Mouse (Mus musculus) liver (tissue): ENCODE results near the gene Pmm1.

ENCODE experiments used
- DNase-seq: peaks from one replicate; pipeline ENCODE4 v3.0.0-alpha.2; 2020; ENCODE audit warnings: mixed read lengths

Pmm1 gene

GRCm38 (mm10) chr15:81955414-81955813, 5.3 kb downstream of the Pmm1 start:
- no peak for DNase-seq

GRCm38 (mm10) chr15:81954716-81955115, 6.0 kb downstream of the Pmm1 start:
- no peak for DNase-seq

- peak; percentile 1 for DNase-seq
Measured at GRCm38 (mm10) chr15:81954151-81954583, 6.6 kb downstream of the Pmm1 start.

GRCm38 (mm10) chr15:81952310-81952709, 8.4 kb downstream of the Pmm1 start:
- DNase-seq, result peak; percentile 2

GRCm38 (mm10) chr15:81951159-81951558, 9.6 kb downstream of the Pmm1 start:
- DNase-seq, result no peak

- no peak for DNase-seq
Measured at GRCm38 (mm10) chr15:81950716-81951115, 10.0 kb downstream of the Pmm1 start.

GRCm38 (mm10) chr15:81949476-81950131, 11.1 kb downstream of the Pmm1 start:
- DNase-seq, result no peak

GRCm38 (mm10) chr15:81949076-81949475, 11.7 kb downstream of the Pmm1 start:
- no peak for DNase-seq

GRCm38 (mm10) chr15:81943176-81943749, 17.5 kb downstream of the Pmm1 start:
- DNase-seq, result no peak

GRCm38 (mm10) chr15:81941010-81941409, 19.7 kb downstream of the Pmm1 start:
- no peak for DNase-seq

- no peak for DNase-seq
Measured at GRCm38 (mm10) chr15:81940219-81940618, 20.5 kb downstream of the Pmm1 start.

- DNase-seq, result no peak
Measured at GRCm38 (mm10) chr15:81939774-81940173, 21.0 kb downstream of the Pmm1 start.

GRCm38 (mm10) chr15:81939157-81939715, 21.5 kb downstream of the Pmm1 start:
- no peak for DNase-seq

GRCm38 (mm10) chr15:81938246-81938645, 22.5 kb downstream of the Pmm1 start:
- peak; percentile 58 for DNase-seq

- DNase-seq, result no peak
Measured at GRCm38 (mm10) chr15:81937098-81937972, 23.4 kb downstream of the Pmm1 start.

- no peak for DNase-seq
Measured at GRCm38 (mm10) chr15:81936679-81937078, 24.1 kb downstream of the Pmm1 start, which contains the start of gene Csdc2. Gene Csdc2, plus strand, starts transcription at chr15:81936759.

- no peak for DNase-seq
Measured at GRCm38 (mm10) chr15:81935869-81936637, 24.7 kb downstream of the Pmm1 start.

- no peak for DNase-seq
Measured at GRCm38 (mm10) chr15:81933986-81934385, 26.7 kb downstream of the Pmm1 start.

- DNase-seq, result no peak
Measured at GRCm38 (mm10) chr15:81932951-81933470, 27.7 kb downstream of the Pmm1 start.

- DNase-seq, result no peak
Measured at GRCm38 (mm10) chr15:81928277-81928676, 32.5 kb downstream of the Pmm1 start.

- DNase-seq, result no peak
Measured at GRCm38 (mm10) chr15:81927741-81928140, 33.0 kb downstream of the Pmm1 start.

- no peak for DNase-seq
Measured at GRCm38 (mm10) chr15:81926446-81926822, 34.3 kb downstream of the Pmm1 start.
